Mouse (Mus musculus): ENCODE measurements around the gene Trim66. TPM values are rescaled to one million over a fixed set of nuclear protein-coding genes. Genes with fewer than 3 reads are reported as not detected.

The Trim66 gene
- polyA plus RNA-seq (2015; fragmentation: Nextera tagmentation; extraction: Ambion mirVana), result 0.03 TPM in 1 of 2 replicates, not detected in the other

DNA sequence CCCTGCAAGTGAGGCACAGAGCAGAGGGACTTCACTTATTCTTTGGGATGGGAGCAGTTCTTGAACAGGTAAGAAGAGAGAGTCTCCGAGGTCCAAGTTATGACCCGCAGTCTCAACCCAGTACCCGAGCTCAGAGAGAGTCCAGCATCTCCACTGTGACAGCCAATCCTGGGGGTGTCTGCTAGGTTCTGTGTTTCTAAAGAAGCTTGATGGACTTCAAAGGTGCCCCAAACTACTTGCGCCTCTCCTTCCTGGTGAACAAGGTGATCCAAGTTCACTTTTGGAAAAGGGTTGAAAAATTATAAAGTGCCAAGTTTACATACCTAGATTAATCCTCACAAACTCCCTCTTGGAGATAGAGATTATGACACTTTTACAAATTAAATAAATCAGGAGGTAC, at the start of gene Trim66:
Gene Trim66 (minus strand): TSS at position 101 of the 400 bp plus-strand sequence.
- no peaks in the 10 kb centered on the region for H3K9me3 ChIP-seq
- H3K4me1 ChIP-seq, result no peaks in the 10 kb centered on the region
- no peak within 1 kb of the TSS for H3K9ac ChIP-seq

DNA sequence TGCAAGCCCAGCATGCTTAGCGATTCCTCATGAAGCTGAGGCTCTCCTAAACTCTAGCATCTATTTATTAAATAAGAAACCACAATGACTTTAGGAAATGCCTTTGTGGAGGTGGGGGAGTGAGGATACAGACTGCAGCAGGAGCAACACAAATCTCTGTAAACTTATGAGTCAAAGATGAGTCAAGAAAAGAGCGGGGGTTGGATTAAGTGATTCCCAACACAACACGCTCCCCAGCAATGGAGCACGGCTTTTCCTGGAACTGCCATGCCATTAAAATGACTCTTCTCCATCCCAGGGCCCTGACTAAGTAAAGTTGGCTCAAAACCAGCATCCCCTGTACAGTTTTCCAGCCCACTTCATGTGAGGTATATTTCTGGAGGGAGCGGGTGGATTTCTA, 38.8 kb upstream of the Trim66 start:
- Histone ChIP-seq H3K36me3 (peaks cover 44% of the 10 kb centered on the region), H3K27me3 (replicated peaks) (no peaks in the 10 kb centered on the region), H3K27ac (no peak overlapping the region), H3K4me1 (no peaks in the 10 kb centered on the region), H3K9ac (no peak overlapping the region), H3K4me3 (replicated peaks) (no peak overlapping the region), H3K4me2 (no peak overlapping the region), H3K9me3 (no peaks in the 10 kb centered on the region)
- 84% methylated on average over 5 of the region's 5 CpGs for WGBS
- no peak for ATAC-seq (ENCODE audit: insufficient read depth, low FRiP score, low read depth)

More for the DNA sequence above, at the start of gene Trim66:
- Histone ChIP-seq H3K27me3 (replicated peaks) (no peaks in the 10 kb centered on the region), H3K36me3 (no peaks in the 10 kb centered on the region), H3K27ac (no peak within 1 kb of the TSS), H3K4me3 (replicated peaks) (no peak within 1 kb of the TSS), H3K4me2 (no peak within 1 kb of the TSS)
- no peak for ATAC-seq (ENCODE audit: insufficient read depth, low FRiP score, low read depth)
- 84% methylated on average over 4 of the region's 4 CpGs for WGBS

DNA sequence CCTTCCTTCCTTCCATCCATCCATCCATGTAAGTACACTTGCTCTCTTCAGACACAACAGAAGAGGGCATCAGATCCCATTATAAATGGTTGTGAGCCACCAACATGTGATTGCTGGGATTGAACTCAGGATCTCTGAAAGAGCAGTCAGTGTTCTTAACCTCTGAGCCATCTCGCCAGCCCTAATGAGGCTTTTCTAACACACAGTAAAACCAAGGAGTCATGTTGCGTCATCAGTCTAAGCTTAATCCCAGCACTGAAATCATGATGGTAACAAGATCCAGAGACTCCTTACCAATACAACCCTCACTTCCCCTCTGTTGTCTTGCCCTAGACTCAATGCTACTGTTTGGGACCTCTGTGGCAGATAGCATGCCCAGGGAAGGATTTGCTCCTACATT, 38.3 kb upstream of the Trim66 start:
- no peaks in the 10 kb centered on the region for H3K9me3 ChIP-seq
- H3K4me2 ChIP-seq, result no peak overlapping the region
- no peaks in the 10 kb centered on the region for H3K4me1 ChIP-seq
- peaks cover 47% of the 10 kb centered on the region for H3K36me3 ChIP-seq
- H3K27ac ChIP-seq, result no peak overlapping the region
- H3K9ac ChIP-seq, result no peak overlapping the region
- 88% methylated on average over 2 of the region's 2 CpGs for WGBS
- no peak overlapping the region for H3K4me3 ChIP-seq (replicated peaks)
- no peak for ATAC-seq (ENCODE audit: insufficient read depth, low FRiP score, low read depth)
- no peaks in the 10 kb centered on the region for H3K27me3 ChIP-seq (replicated peaks)

DNA sequence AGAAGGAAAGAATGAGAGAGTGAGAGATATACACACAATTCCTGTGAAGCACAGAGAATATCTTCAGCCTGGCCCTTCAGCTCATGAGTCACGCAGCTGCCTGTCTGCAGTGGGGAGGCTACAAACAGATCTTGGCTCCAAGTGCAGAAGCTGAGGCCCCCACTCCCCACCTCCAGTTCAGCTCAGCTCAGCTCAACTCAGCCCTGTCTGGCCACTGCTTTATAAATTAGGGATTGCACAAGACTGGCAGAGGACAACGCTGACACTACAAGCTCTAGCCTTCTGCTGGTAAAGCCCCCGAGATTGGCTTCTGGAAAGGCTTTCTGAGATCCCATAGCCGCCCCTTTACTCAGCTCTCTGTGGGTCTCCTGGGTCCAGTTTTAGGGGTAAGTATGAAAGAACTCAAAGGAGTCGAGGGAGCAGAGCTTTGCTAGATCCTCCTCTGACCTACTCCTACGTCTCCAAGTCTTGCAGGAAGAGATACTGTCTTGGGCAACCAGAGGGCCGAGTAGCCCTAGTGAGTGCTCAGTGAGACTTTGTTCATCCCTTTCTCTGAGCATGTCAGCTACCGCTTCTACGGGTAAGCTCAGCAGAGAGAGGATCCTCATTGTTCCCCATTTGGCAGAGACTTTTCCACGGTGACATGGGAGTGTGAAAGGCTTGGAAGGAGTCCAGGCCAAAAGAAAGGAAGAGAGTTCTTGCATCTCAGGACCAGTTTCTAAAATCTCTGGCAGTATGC, 37.5 kb upstream of the Trim66 start:
- Histone ChIP-seq H3K4me1 (no peaks in the 10 kb centered on the region), H3K4me3 (replicated peaks) (no peak overlapping the region), H3K9me3 (no peaks in the 10 kb centered on the region), H3K9ac (no peak overlapping the region), H3K36me3 (peaks cover 47% of the 10 kb centered on the region), H3K27ac (0 out of 2 replicates have a peak overlapping the region, but pooled peaks have one; percentile 1), H3K4me2 (no peak overlapping the region), H3K27me3 (replicated peaks) (no peaks in the 10 kb centered on the region)
- ATAC-seq (ENCODE audit: insufficient read depth, low FRiP score, low read depth), result no peak
- whole genome bisulfite sequencing, result 68% methylated on average over 10 of the region's 10 CpGs

DNA sequence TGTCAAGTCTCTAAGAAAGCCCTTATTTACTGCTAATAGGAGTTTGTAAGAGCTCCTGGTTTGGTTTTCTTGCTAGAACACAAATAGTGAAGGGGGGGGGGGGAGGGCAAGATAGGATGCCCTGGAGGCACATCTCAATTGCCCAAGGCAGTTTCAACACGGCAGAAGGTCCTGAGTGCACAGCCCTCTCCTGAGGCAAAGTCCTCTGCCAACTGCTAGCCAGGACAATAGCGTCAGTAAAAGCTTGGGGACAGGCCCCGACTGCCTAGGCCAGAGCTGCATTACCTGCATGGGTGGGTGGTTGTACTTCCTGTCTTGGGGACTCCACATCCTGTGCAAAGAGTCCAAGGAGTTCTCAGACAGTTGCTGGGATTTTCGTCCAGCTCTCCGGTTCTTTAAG, 36.9 kb upstream of the Trim66 start:
- Histone ChIP-seq H3K27ac (0 out of 2 replicates have a peak overlapping the region, but pooled peaks have one; percentile 0), H3K9me3 (no peaks in the 10 kb centered on the region), H3K4me3 (replicated peaks) (no peak overlapping the region), H3K9ac (no peak overlapping the region), H3K4me2 (no peak overlapping the region), H3K36me3 (peaks cover 52% of the 10 kb centered on the region), H3K4me1 (no peaks in the 10 kb centered on the region), H3K27me3 (replicated peaks) (no peaks in the 10 kb centered on the region)
- WGBS, result 79% methylated on average over 5 of the region's 5 CpGs
- no peak for ATAC-seq (ENCODE audit: insufficient read depth, low FRiP score, low read depth)

DNA sequence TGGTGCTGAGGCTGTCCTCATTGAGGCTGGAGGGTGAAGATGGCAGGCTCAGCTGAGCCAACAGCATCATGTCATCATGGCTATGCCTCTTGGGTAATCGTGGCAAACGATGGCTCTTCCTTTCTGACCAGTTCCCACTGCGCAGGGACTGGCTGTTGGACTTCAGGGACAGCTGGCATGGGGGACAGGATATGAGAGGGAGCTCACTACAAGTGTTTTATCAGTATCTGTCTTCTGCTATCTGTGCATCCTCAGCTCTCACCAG, 34.4 kb upstream of the Trim66 start:
- H3K4me1 ChIP-seq, result no peaks in the 10 kb centered on the region
- no peaks in the 10 kb centered on the region for H3K27me3 ChIP-seq (replicated peaks)
- H3K9me3 ChIP-seq, result no peaks in the 10 kb centered on the region
- WGBS, result 73% methylated on average over 3 of the region's 3 CpGs
- H3K36me3 ChIP-seq, result peaks cover 47% of the 10 kb centered on the region
- no peak overlapping the region for H3K9ac ChIP-seq
- ATAC-seq (ENCODE audit: insufficient read depth, low FRiP score, low read depth), result no peak
- no peak overlapping the region for H3K4me2 ChIP-seq
- no peak overlapping the region for H3K4me3 ChIP-seq (replicated peaks)
- H3K27ac ChIP-seq, result 0 out of 2 replicates have a peak overlapping the region, but pooled peaks have one; percentile 28

DNA sequence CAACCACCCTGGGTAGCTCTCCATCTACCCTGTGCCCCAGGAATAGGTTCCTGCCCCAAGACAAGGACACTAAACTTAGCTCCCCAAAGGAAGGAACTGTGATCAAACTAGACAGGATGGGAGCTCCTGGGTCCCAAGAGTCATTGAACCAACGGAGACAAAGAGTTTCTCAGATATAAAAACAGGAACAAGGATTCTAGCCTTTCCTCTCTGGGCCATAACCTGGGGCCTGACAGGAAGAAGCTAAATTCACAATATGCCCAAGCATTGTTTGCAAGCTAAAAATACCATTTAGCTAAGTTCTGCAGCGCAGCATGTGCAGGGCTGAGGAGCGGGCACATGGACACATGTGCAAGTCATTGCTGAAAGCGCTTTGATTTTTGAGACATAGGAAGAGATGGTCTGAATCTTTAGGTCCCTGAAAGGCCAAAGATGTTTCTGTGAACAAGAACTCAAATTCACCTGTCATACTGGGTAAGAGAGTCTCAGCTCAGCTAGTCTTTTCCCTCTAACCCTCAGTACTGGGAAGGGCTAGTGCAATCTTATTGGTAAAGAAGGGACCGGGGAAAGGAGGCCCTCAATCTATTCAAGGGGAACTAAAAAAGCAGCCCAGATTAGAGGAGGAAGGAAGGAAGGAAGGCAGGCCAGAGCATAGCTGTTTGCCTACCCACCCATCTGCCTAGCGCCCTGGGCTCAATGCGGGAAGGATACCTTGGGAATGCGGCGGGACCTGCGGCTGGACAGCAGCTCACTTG, 33.9 kb upstream of the Trim66 start:
- ATAC-seq (ENCODE audit: insufficient read depth, low FRiP score, low read depth), result no peak
- peak overlapping the region; percentile 28; the same call in 1 of the 2 replicates for H3K27ac ChIP-seq
- peaks cover 2% of the 10 kb centered on the region; the same call in 1 of the 2 replicates for H3K4me1 ChIP-seq
- no peaks in the 10 kb centered on the region for H3K27me3 ChIP-seq (replicated peaks)
- H3K9me3 ChIP-seq, result no peaks in the 10 kb centered on the region
- H3K4me2 ChIP-seq, result no peak overlapping the region
- H3K36me3 ChIP-seq, result peaks cover 46% of the 10 kb centered on the region
- H3K9ac ChIP-seq, result no peak overlapping the region
- 83% methylated on average over 10 of the region's 10 CpGs for WGBS
- H3K4me3 ChIP-seq (replicated peaks), result no peak overlapping the region

DNA sequence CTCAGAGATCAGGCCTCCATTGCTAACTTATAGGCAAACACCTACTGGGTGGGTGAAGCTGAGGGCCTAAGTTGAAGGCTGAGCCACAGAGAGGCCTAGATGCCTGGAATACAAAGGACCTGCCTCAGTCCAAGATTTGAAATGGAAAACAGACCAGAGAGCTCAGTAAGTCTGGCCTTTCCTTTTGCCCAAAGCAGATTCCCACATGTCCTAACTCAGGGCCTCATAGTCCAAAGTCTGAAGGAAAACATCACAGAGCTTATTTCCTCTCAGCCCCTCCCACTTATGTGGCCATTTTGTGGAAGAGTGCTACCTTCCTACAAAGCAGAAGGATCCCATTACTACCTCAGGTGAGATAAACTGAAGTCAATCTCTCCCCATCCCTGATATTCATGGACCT, 33.0 kb upstream of the Trim66 start:
- no peak overlapping the region for H3K4me2 ChIP-seq
- no peak overlapping the region for H3K4me3 ChIP-seq (replicated peaks)
- peaks cover 52% of the 10 kb centered on the region for H3K36me3 ChIP-seq
- no peaks in the 10 kb centered on the region for H3K27me3 ChIP-seq (replicated peaks)
- no peak overlapping the region for H3K27ac ChIP-seq
- no peak overlapping the region for H3K9ac ChIP-seq
- no peak for ATAC-seq (ENCODE audit: insufficient read depth, low FRiP score, low read depth)
- peaks cover 4% of the 10 kb centered on the region; the same call in 1 of the 2 replicates for H3K4me1 ChIP-seq
- no peaks in the 10 kb centered on the region for H3K9me3 ChIP-seq

DNA sequence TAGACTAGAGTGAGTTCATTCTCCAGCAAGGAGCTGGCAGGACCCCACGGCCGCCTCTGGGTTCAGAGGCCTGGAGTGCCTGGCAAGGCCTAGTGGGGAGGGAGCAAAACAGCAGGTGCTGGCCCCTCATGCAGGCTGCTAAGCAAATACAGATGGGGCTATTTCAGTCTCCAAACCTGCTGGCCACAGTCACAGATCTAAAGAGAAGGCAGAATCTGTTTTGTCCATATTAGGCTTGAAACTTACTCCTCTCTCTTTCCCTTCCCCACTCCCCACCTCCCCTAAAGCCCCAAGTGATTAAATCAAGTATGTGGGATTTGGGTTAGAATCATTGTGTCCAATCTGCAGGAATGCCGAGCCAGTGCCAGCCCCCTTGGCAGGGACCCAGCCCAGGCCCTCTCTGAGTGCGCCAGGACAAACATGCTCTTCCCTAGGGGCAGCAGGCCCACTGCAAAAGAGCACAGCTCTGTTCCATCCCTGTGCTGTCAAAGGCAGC, 28.6 kb upstream of the Trim66 start:
- peaks cover 58% of the 10 kb centered on the region for H3K36me3 ChIP-seq
- H3K9ac ChIP-seq, result no peak overlapping the region
- peak overlapping the region; percentile 76 for H3K27ac ChIP-seq
- no peaks in the 10 kb centered on the region for H3K9me3 ChIP-seq
- H3K4me3 ChIP-seq (replicated peaks), result no peak overlapping the region
- no peaks in the 10 kb centered on the region for H3K27me3 ChIP-seq (replicated peaks)
- no peak overlapping the region for H3K4me2 ChIP-seq
- H3K4me1 ChIP-seq, result peaks cover 4% of the 10 kb centered on the region; the same call in 1 of the 2 replicates
- peak; percentile 47; the same call in 1 of the 2 replicates for ATAC-seq (ENCODE audit: insufficient read depth, low FRiP score, low read depth)
- WGBS, result 60% methylated on average over 4 of the region's 4 CpGs

DNA sequence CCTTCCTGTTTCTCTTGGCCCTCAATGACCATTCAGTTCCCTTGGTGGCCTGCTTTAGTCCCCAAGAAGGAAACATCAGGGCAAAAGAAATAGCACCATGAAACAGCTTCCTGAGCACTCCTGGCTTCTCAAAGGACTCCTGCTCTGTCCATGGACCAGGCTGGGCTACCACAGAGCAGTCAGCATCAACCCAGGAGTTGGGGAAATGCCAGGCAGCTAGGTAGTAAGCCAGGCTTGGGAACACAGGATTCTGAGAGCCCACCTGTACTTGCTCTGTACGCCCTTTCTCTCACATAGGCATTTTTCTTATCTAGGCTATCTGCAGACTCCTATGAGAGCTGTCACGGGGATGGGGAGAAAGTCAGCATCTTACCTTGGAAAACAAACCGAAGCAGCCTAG, 27.0 kb upstream of the Trim66 start:
- peaks cover 4% of the 10 kb centered on the region; the same call in 1 of the 2 replicates for H3K4me1 ChIP-seq
- no peak for ATAC-seq (ENCODE audit: insufficient read depth, low FRiP score, low read depth)
- no peaks in the 10 kb centered on the region for H3K27me3 ChIP-seq (replicated peaks)
- H3K9ac ChIP-seq, result no peak overlapping the region
- 72% methylated on average over 3 of the region's 3 CpGs for WGBS
- peaks cover 56% of the 10 kb centered on the region for H3K36me3 ChIP-seq
- H3K9me3 ChIP-seq, result no peaks in the 10 kb centered on the region
- no peak overlapping the region for H3K27ac ChIP-seq
- H3K4me2 ChIP-seq, result no peak overlapping the region
- no peak overlapping the region for H3K4me3 ChIP-seq (replicated peaks)

DNA sequence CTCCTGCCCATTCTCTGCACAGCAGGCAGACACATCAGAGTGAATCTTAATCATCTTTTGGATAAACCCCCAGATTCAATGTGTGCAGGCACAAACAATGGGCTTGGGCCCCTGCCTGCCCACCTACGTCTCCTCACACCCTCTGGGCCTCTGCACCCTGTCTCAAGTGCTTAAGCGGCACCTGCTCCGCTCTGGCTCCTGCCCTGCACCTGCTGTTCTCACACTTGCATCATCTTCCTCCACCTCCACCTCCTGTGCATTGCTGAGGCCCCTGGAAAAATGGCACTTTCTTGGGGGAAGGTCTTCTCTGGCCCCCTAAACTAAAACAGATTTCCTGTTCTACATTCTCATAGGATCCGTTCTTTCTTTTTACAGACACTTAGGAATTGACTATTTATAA, 26.0 kb upstream of the Trim66 start:
- ATAC-seq (ENCODE audit: insufficient read depth, low FRiP score, low read depth), result no peak
- no peaks in the 10 kb centered on the region for H3K27me3 ChIP-seq (replicated peaks)
- H3K4me2 ChIP-seq, result no peak overlapping the region
- H3K9ac ChIP-seq, result no peak overlapping the region
- WGBS, result 85% methylated on average over 4 of the region's 4 CpGs
- no peak overlapping the region for H3K27ac ChIP-seq
- H3K4me1 ChIP-seq, result peaks cover 4% of the 10 kb centered on the region; the same call in 1 of the 2 replicates
- H3K9me3 ChIP-seq, result no peaks in the 10 kb centered on the region
- H3K4me3 ChIP-seq (replicated peaks), result no peak overlapping the region
- peaks cover 51% of the 10 kb centered on the region for H3K36me3 ChIP-seq

DNA sequence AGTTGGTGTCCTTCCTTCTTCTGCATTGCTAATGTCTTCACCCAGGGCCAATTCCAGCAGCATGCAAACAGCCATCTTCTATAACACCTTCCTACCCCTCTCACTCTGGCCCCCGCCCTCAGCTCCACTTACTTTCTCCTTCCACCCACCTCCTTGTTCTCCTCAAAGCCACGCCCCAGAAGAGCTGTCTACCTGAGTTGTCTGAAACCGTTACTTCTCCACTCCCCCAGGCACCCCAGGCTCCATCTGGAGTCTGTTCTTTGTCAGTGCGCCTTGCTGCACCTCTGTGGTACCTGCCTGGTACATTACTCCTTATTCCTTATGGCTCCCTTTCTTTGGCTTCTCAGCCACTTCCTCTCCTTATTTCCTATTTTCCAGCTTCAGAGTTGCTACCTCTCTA, 25.2 kb upstream of the Trim66 start:
- Histone ChIP-seq H3K36me3 (peaks cover 50% of the 10 kb centered on the region), H3K27me3 (replicated peaks) (no peaks in the 10 kb centered on the region), H3K9me3 (no peaks in the 10 kb centered on the region), H3K4me2 (no peak overlapping the region), H3K4me1 (peaks cover 4% of the 10 kb centered on the region; the same call in 1 of the 2 replicates), H3K4me3 (replicated peaks) (no peak overlapping the region), H3K27ac (no peak overlapping the region), H3K9ac (no peak overlapping the region)
- WGBS, result 71% methylated on average over 4 of the region's 4 CpGs
- no peak for ATAC-seq (ENCODE audit: insufficient read depth, low FRiP score, low read depth)

Measured in stomach, embryonic 15.5 days (tissue).